Mouse (Mus musculus) MEL-GATA-1-ER (cell line): Measurements from ENCODE around the gene Boc.

ENCODE experiments used
- DNase-seq: peaks from one replicate; pipeline ENCODE4 v3.0.0-alpha.2; 2012; ENCODE audit warnings: low read depth; ENCODE audit errors: extremely low read depth

Gene Boc

GRCm38 (mm10) chr16:44527218-44527905, 31.3 kb downstream of the Boc start:
- DNase-seq: no peak

GRCm38 (mm10) chr16:44526689-44527088, 32.0 kb downstream of the Boc start:
- no peak for DNase-seq

- no peak for DNase-seq
Observed at GRCm38 (mm10) chr16:44526044-44526443, 32.7 kb downstream of the Boc start.

- DNase-seq: no peak
Observed at GRCm38 (mm10) chr16:44523595-44523994, 35.1 kb downstream of the Boc start.

- no peak for DNase-seq
Observed at GRCm38 (mm10) chr16:44516498-44516897, 42.2 kb downstream of the Boc start.

GRCm38 (mm10) chr16:44510521-44511213, 48.0 kb downstream of the Boc start:
- no peak for DNase-seq

- no peak for DNase-seq
Observed at GRCm38 (mm10) chr16:44509458-44510344, 49.0 kb downstream of the Boc start.

GRCm38 (mm10) chr16:44508772-44509171, 49.9 kb downstream of the Boc start:
- DNase-seq: no peak

GRCm38 (mm10) chr16:44508025-44508424, 50.7 kb downstream of the Boc start:
- DNase-seq: no peak

GRCm38 (mm10) chr16:44507027-44507929, 51.4 kb downstream of the Boc start:
- no peak for DNase-seq

- no peak for DNase-seq
Observed at GRCm38 (mm10) chr16:44505243-44505642, 53.5 kb downstream of the Boc start.

- no peak for DNase-seq
Observed at GRCm38 (mm10) chr16:44502895-44503575, 55.7 kb downstream of the Boc start.

- no peak for DNase-seq
Observed at GRCm38 (mm10) chr16:44502325-44502724, 56.4 kb downstream of the Boc start.

- no peak for DNase-seq
Observed at GRCm38 (mm10) chr16:44501783-44502182, 56.9 kb downstream of the Boc start.

- DNase-seq: no peak
Observed at GRCm38 (mm10) chr16:44498447-44498846, 60.2 kb downstream of the Boc start.

GRCm38 (mm10) chr16:44496971-44497464, 61.7 kb downstream of the Boc start:
- DNase-seq: no peak

- no peak for DNase-seq
Observed at GRCm38 (mm10) chr16:44494441-44495108, 64.1 kb downstream of the Boc start.

- DNase-seq: no peak
Observed at GRCm38 (mm10) chr16:44493868-44494267, 64.8 kb downstream of the Boc start.

- no peak for DNase-seq
Observed at GRCm38 (mm10) chr16:44492706-44493105, 66.0 kb downstream of the Boc start.

GRCm38 (mm10) chr16:44492151-44492550, 66.5 kb downstream of the Boc start:
- DNase-seq: no peak
